Mouse (Mus musculus) hindbrain, embryonic 11.5 days (tissue): ENCODE measurements around the gene Npepps. TPM values are rescaled to one million over a fixed set of nuclear protein-coding genes. Genes with fewer than 3 reads are reported as not detected.

Experiments used
- ATAC-seq: fragments of 200-750 bp; cut with Nextera tagmentation; 2 replicates; pipeline ENCODE4 v1.8.0; 2017; ENCODE audit warnings: mild to moderate bottlenecking, moderate TSS enrichment, moderate library complexity; ENCODE audit not compliant: low FRiP score
- DNase-seq: peaks from one replicate; pipeline ENCODE4 v3.0.0-alpha.2; 2015; ENCODE audit warnings: low spot score
- H3K27ac ChIP-seq: fragments of 300-500 bp; sonication (generic); 2 replicates; pipeline ENCODE4 v1.5.1; 2014; ENCODE audit warnings: mild to moderate bottlenecking, low read depth, low read length
- H3K27me3 ChIP-seq: fragments of 300-500 bp; sonication (generic); 2 replicates; pipeline ENCODE4 v1.6.1; 2014; ENCODE audit warnings: mild to moderate bottlenecking, low read length, moderate library complexity, mixed read lengths; ENCODE audit not compliant: control insufficient read depth, insufficient read depth
- H3K36me3 ChIP-seq: fragments of 300-500 bp; sonication (generic); 2 replicates; pipeline ENCODE4 v1.6.1; 2014; ENCODE audit warnings: mild to moderate bottlenecking, low read length, moderate library complexity, mixed read lengths; ENCODE audit not compliant: control insufficient read depth, insufficient read depth
- H3K4me1 ChIP-seq: fragments of 300-500 bp; sonication (generic); replicated peaks from 2 replicates; pipeline ENCODE4 v1.6.1; 2014; ENCODE audit warnings: low read length, mixed read lengths; ENCODE audit not compliant: control insufficient read depth, insufficient read depth
- H3K4me2 ChIP-seq: fragments of 300-500 bp; sonication (generic); replicated peaks from 2 replicates; pipeline ENCODE4 v1.6.1; 2014; ENCODE audit warnings: mild to moderate bottlenecking, low read depth, low read length
- H3K4me3 ChIP-seq: fragments of 300-500 bp; sonication (generic); 2 replicates; pipeline ENCODE4 v1.5.1; 2014; ENCODE audit warnings: low read depth, low read length
- H3K9ac ChIP-seq: fragments of 300-500 bp; sonication (generic); 2 replicates; pipeline ENCODE4 v1.6.1; 2014; ENCODE audit warnings: low read depth, low read length
- H3K9me3 ChIP-seq: fragments of 300-500 bp; sonication (generic); 2 replicates; pipeline ENCODE4 v1.6.1; 2016; ENCODE audit warnings: low read length; ENCODE audit not compliant: control insufficient read depth
- WGBS: fragments of 180-500 bp; shearing (Covaris S2); extraction: QIAGEN DNeasy Blood & Tissue Kit; methylation state at CpG from one replicate; pipeline ENCODE4 v1.1.7; 2014; 5-methylcytosine and 5-hydroxymethylcytosine counted together
- polyA plus RNA-seq: library from polyadenylated mRNA; unstranded; fragments of >200 nt; fragmentation: Nextera tagmentation; extraction: Ambion mirVana; gene quantifications from 2 replicates; pipeline ENCODE4 v1.2.1, GENCODE M21; 2014

The Npepps gene
- polyA plus RNA-seq, 1 experiment from 2014 or later: 108 TPM

- DNase-seq (no peak), ATAC-seq (no peak)
- Histone ChIP-seq H3K9ac (no peak overlapping the region), H3K36me3 (no peaks in the 10 kb centered on the region), H3K4me1 (no peaks in the 10 kb centered on the region), H3K4me2 (no peak overlapping the region), H3K9me3 (no peaks in the 10 kb centered on the region), H3K27ac (no peak overlapping the region), H3K4me3 (no peak overlapping the region), H3K27me3 (no peaks in the 10 kb centered on the region)
- WGBS: 96% methylated on average over 2 of the region's 2 CpGs
Measured at GRCm38 (mm10) chr11:97237976-97238375, 42.5 kb downstream of the Npepps start.

GRCm38 (mm10) chr11:97232436-97232835, 48.0 kb downstream of the Npepps start:
- Histone ChIP-seq H3K36me3 (0 out of 2 replicates have a peak, but pooled peaks cover 3% of the 10 kb centered on the region), H3K27ac (no peak overlapping the region), H3K4me3 (no peak overlapping the region), H3K4me2 (no peak overlapping the region), H3K4me1 (no peaks in the 10 kb centered on the region), H3K9ac (no peak overlapping the region), H3K27me3 (no peaks in the 10 kb centered on the region), H3K9me3 (no peaks in the 10 kb centered on the region)
- ATAC-seq (no peak), DNase-seq (no peak)
- WGBS: 92% methylated on average over 5 of the region's 5 CpGs

GRCm38 (mm10) chr11:97229396-97229795, 51.0 kb downstream of the Npepps start:
- H3K27me3 ChIP-seq: no peaks in the 10 kb centered on the region
- H3K27ac ChIP-seq: no peak overlapping the region
- no peak for DNase-seq
- H3K36me3 ChIP-seq: 0 out of 2 replicates have a peak, but pooled peaks cover 6% of the 10 kb centered on the region
- H3K9ac ChIP-seq: no peak overlapping the region
- WGBS: 92% methylated on average over 2 of the region's 2 CpGs
- no peak overlapping the region for H3K4me2 ChIP-seq
- H3K4me3 ChIP-seq: no peak overlapping the region
- no peaks in the 10 kb centered on the region for H3K9me3 ChIP-seq
- no peaks in the 10 kb centered on the region for H3K4me1 ChIP-seq
- no peak for ATAC-seq

- no peak overlapping the region for H3K27ac ChIP-seq
- H3K4me3 ChIP-seq: no peak overlapping the region
- 0 out of 2 replicates have a peak, but pooled peaks cover 6% of the 10 kb centered on the region for H3K36me3 ChIP-seq
- no peak overlapping the region for H3K4me2 ChIP-seq
- no peaks in the 10 kb centered on the region for H3K9me3 ChIP-seq
- no peaks in the 10 kb centered on the region for H3K27me3 ChIP-seq
- H3K4me1 ChIP-seq: no peaks in the 10 kb centered on the region
- H3K9ac ChIP-seq: no peak overlapping the region
- DNase-seq (no peak), ATAC-seq (no peak)
- WGBS: 95% methylated on average over 7 of the region's 7 CpGs
Measured at GRCm38 (mm10) chr11:97228985-97229384, 51.5 kb downstream of the Npepps start.

- 0 out of 2 replicates have a peak, but pooled peaks cover 6% of the 10 kb centered on the region for H3K36me3 ChIP-seq
- no peak overlapping the region for H3K9ac ChIP-seq
- H3K4me3 ChIP-seq: no peak overlapping the region
- H3K9me3 ChIP-seq: no peaks in the 10 kb centered on the region
- H3K27ac ChIP-seq: no peak overlapping the region
- DNase-seq (no peak), ATAC-seq (no peak)
- no peaks in the 10 kb centered on the region for H3K27me3 ChIP-seq
- H3K4me1 ChIP-seq: no peaks in the 10 kb centered on the region
- H3K4me2 ChIP-seq: no peak overlapping the region
- WGBS: 96% methylated on average over 1 of the region's 1 CpGs
Measured at GRCm38 (mm10) chr11:97226131-97226530, 54.3 kb downstream of the Npepps start.

- Histone ChIP-seq H3K36me3 (0 out of 2 replicates have a peak, but pooled peaks cover 3% of the 10 kb centered on the region), H3K4me2 (no peak overlapping the region)
- WGBS: 45% methylated on average over 3 of the region's 3 CpGs
Measured at GRCm38 (mm10) chr11:97223485-97223884, 57.0 kb downstream of the Npepps start.

GRCm38 (mm10) chr11:97221611-97222010, 58.8 kb downstream of the Npepps start:
- no peaks in the 10 kb centered on the region for H3K9me3 ChIP-seq
- H3K27ac ChIP-seq: no peak overlapping the region
- DNase-seq: no peak
- H3K4me2 ChIP-seq: no peak overlapping the region
- WGBS: 97% methylated on average over 2 of the region's 2 CpGs
- no peaks in the 10 kb centered on the region for H3K27me3 ChIP-seq
- no peak overlapping the region for H3K4me3 ChIP-seq
- no peaks in the 10 kb centered on the region for H3K4me1 ChIP-seq
- H3K36me3 ChIP-seq: peaks cover 5% of the 10 kb centered on the region; the same call in 1 of the 2 replicates
- ATAC-seq: no peak
- H3K9ac ChIP-seq: no peak overlapping the region

More at GRCm38 (mm10) chr11:97223485-97223884, 57.0 kb downstream of the Npepps start:
- no peak overlapping the region for H3K9ac ChIP-seq
- no peaks in the 10 kb centered on the region for H3K4me1 ChIP-seq
- H3K9me3 ChIP-seq: no peaks in the 10 kb centered on the region
- ATAC-seq: no peak
- H3K27ac ChIP-seq: no peak overlapping the region
- DNase-seq: no peak
- no peak overlapping the region for H3K4me3 ChIP-seq
- H3K27me3 ChIP-seq: no peaks in the 10 kb centered on the region

GRCm38 (mm10) chr11:97220211-97220610, 60.2 kb downstream of the Npepps start:
- DNase-seq: no peak
- Histone ChIP-seq H3K4me2 (no peak overlapping the region), H3K9ac (no peak overlapping the region), H3K27me3 (no peaks in the 10 kb centered on the region), H3K4me3 (no peak overlapping the region), H3K9me3 (no peaks in the 10 kb centered on the region), H3K36me3 (peaks cover 5% of the 10 kb centered on the region; the same call in 1 of the 2 replicates), H3K4me1 (no peaks in the 10 kb centered on the region), H3K27ac (no peak overlapping the region)
- ATAC-seq: no peak
- 90% methylated on average over 3 of the region's 3 CpGs for WGBS

- DNase-seq (no peak), ATAC-seq (no peak)
- no peaks in the 10 kb centered on the region for H3K4me1 ChIP-seq
- no peak overlapping the region for H3K4me3 ChIP-seq
- H3K9ac ChIP-seq: no peak overlapping the region
- H3K4me2 ChIP-seq: no peak overlapping the region
- H3K36me3 ChIP-seq: peaks cover 16% of the 10 kb centered on the region; the same call in 1 of the 2 replicates
- H3K9me3 ChIP-seq: no peaks in the 10 kb centered on the region
- WGBS: 90% methylated on average over 5 of the region's 5 CpGs
- H3K27ac ChIP-seq: no peak overlapping the region
- no peaks in the 10 kb centered on the region for H3K27me3 ChIP-seq
Measured at GRCm38 (mm10) chr11:97214411-97214810, 66.0 kb downstream of the Npepps start.
